Mouse (Mus musculus): ENCODE results near the gene Sned1. TPM values are rescaled to one million over a fixed set of nuclear protein-coding genes. Genes with fewer than 3 reads are reported as not detected.

The Sned1 gene
- polyA plus RNA-seq, 1 experiment from 2014 or later, result 4.9 TPM

GRCm38 (mm10) chr1:93349701-93350100 lies 114.1 kb downstream of the Sned1 start:
- Histone ChIP-seq H3K9me3 (ENCODE audit: control insufficient read depth, low read length) (no peaks in the 10 kb centered on the region), H3K9ac (ENCODE audit: low read length) (no peak overlapping the region), H3K4me1 (replicated peaks; ENCODE audit: control insufficient read depth, insufficient read depth, low read length) (peaks cover under 1% of the 10 kb centered on the region; the same call in 1 of the 2 replicates), H3K4me3 (ENCODE audit: low read depth, low read length) (no peak overlapping the region), H3K4me2 (ENCODE audit: low read length) (no peak overlapping the region), H3K27ac (ENCODE audit: low read depth) (no peak overlapping the region), H3K36me3 (ENCODE audit: control insufficient read depth, insufficient read depth, low read length) (peaks cover 75% of the 10 kb centered on the region), H3K27me3 (replicated peaks; ENCODE audit: control insufficient read depth, insufficient read depth, low read length) (no peaks in the 10 kb centered on the region)
- DNase-seq (ENCODE audit: low spot score) (no peak), ATAC-seq (replicated peaks; ENCODE audit: low FRiP score, low TSS enrichment, low read depth) (no peak)
- WGBS, result 76% methylated on average over 4 of the region's 4 CpGs

Small RNAs within 50 kb of the gene (microRNA-seq; reads per million reads assigned to microRNA genes)
- gene Mir6901 (0.42 reads per million), gene Mir6902 (0.51 reads per million)

Other genes with a start within 250 kb of the Sned1 start
- gene Aqp12, start 229.5 kb upstream of the Sned1 start, polyA plus RNA-seq (2014; fragmentation: Nextera tagmentation; extraction: Ambion mirVana), result 0.16 TPM in 1 of 2 replicates, not detected in the other
- gene Kif1a, start 133.9 kb upstream of the Sned1 start, polyA plus RNA-seq (2014; fragmentation: Nextera tagmentation; extraction: Ambion mirVana), result 15.8 and 16.7 TPM in 2 replicates
- not detected in 2 replicates for gene Agxt, start 100.6 kb upstream of the Sned1 start, polyA plus RNA-seq (2014; fragmentation: Nextera tagmentation; extraction: Ambion mirVana)
- 3.2 and 3.9 TPM in 2 replicates for gene 2310007B03Rik, start 74.9 kb upstream of the Sned1 start, polyA plus RNA-seq (2014; fragmentation: Nextera tagmentation; extraction: Ambion mirVana)
- gene Crocc2, start 67.1 kb upstream of the Sned1 start, polyA plus RNA-seq (2014; fragmentation: Nextera tagmentation; extraction: Ambion mirVana), result 0.04 and 0.16 TPM in 2 replicates
- 25.4 and 32.6 TPM in 2 replicates for gene Mterf4, start 70.1 kb downstream of the Sned1 start, polyA plus RNA-seq (2014; fragmentation: Nextera tagmentation; extraction: Ambion mirVana)
- 57.8 and 67.2 TPM in 2 replicates for gene Ppp1r7, start 107.0 kb downstream of the Sned1 start, polyA plus RNA-seq (2014; fragmentation: Nextera tagmentation; extraction: Ambion mirVana)
- gene Pask, start 107.6 kb downstream of the Sned1 start, polyA plus RNA-seq (2014; fragmentation: Nextera tagmentation; extraction: Ambion mirVana), result 13.2 and 15.4 TPM in 2 replicates
- 0.87 and 0.92 TPM in 2 replicates for gene Ano7, start 138.1 kb downstream of the Sned1 start, polyA plus RNA-seq (2014; fragmentation: Nextera tagmentation; extraction: Ambion mirVana)
- 124 and 142 TPM in 2 replicates for gene Hdlbp, start 243.0 kb downstream of the Sned1 start, polyA plus RNA-seq (2014; fragmentation: Nextera tagmentation; extraction: Ambion mirVana)